Mouse (Mus musculus) adrenal gland (tissue): ENCODE data around the gene Lifr.

Source experiments
- intact Hi-C: fragments of 180-260 bp; cut with DNase I; formaldehyde crosslinking; loops from one replicate; pipeline ENCODE4 v1.15.1; 2025

Lifr gene

DNA sequence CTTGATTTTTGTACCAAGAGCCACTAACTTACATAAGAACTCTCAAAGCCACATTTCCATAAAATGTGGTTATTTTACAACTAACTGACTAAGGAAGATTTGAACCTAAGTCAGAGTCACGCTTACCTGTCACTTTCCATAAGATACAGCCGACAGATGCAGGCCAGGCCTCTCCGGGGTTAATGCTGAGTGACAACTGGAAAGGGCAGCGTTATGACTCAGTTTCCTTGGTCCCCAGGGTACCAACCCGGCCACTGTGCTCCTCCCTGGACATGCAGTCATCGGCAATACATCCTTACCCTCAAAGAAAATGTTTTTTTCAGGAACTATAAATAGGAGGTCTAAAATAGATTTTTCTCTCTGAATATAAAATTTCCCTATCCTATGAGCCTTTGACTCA, 109.9 kb downstream of the Lifr start:
- intact Hi-C loops, result no loop called here

DNA sequence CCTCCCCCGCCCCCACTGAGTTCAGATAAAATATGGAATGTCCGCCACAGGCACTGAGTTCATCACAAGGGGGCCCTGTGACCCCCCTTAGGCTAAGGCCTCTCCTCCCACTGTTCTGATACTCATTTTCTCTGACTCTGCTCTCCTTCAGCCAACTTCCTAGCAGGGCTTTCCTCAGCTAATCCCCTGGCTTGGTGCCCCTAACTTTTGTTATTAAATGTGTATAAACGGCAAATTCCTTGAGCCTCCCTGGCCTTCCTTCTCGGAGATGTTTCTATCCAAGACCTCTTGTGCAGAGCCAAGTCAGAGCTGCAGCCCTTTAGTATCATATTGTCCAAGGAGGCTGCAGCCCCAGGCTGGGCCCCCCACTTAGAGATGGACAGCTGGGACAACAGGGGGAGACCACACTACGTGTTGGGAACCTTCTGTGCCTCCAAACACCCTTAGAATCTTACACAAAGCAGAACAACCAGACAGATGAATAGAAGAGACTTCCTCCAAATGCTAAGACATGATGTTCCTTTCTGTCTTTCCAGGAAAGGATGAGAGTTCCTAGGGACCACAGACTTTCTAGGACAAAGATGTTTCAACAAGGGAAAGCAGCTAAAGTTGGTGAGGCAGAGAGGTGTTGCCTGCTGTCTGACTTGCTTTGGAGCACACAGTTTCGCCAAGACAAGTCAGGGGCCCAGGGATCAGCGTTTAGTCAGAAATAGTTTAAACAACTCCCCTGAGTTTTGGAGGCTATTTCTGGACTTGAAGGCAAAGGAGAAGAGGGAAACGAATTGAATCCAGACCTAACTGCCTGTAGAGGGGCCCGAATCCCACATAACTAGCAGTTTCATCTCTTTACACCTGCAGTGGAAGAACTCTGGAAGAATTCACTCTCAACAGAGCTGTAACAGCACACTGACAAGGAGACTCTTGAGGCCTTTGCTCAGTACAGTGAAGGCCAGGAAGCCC, 111.3 kb downstream of the Lifr start:
- intact Hi-C loops, result no loop called here

DNA sequence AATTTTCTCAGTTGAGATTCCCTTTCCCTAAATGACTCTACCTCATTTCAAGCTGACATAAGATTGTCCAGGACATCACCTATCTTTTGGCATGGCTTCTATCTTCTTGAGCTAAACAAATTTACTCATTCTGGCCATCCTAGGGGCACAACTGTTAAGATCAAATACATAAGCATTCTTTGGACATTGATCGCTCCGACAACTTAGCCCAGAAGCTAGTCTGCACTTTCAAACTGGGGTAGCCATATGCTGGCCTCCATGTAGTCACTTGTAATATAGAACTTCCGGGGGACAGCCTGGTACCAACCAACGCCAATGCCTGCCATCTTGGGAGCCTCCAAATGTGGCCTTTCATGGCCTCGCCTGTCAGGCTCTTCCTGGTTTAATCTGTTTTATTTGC, 112.6 kb downstream of the Lifr start:
- intact Hi-C loops, result no loop called here

DNA sequence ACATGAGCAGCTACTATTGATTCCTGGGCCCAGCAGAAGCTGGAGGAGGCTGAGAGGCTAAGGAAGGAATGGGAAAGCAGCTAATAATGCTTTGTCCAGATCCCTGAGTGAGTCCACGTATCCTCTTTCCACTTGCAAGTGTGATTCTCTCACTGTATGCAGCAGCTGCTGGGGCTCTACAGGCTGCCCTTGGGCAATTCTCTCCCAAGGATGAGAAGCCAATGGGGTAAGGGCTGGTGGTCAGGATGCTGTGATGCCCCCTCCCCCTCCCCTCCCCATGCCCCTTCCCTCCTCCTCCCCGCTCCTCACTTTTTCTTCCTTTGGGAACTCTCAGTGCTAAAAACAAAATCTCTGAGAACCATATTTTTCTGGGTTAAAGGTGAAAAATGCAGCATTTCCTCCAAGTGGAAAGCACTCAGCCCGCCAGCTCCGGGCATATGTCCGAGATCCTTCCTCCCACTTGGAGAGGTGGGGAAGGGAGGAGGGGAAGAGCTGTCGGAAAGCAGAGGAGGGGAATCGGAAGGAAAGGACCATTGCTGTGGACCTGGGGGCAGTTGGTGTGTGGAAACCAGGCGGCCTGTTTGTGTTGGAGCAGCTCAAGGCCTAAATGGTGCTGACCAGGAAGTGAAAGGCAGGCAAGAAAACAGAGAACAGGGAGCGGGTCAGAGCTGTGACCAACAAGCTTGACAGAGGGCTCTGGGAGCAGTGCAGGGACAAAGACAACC, 113.4 kb downstream of the Lifr start:
- intact Hi-C loops, result no loop called here

DNA sequence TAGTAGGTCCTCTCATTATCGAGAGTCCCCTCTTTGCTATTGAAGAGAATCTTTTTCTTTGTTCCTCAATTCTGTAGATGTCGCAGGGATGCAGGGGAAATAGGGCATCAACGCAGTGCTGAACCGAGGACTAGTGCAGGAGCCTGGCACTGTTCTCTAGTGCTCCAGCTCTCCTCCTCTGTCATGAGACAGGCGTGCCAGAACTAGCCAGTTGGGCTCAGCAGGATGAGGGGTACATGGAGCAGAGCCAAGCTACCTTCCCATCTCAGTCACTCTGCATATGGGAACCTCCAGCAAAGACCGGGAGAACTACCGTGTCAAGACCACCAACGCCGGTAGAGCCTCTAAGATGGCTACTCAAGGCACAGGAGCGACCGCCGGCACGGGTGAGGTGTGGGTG, 114.5 kb downstream of the Lifr start:
- intact Hi-C loops, result no loop called here

DNA sequence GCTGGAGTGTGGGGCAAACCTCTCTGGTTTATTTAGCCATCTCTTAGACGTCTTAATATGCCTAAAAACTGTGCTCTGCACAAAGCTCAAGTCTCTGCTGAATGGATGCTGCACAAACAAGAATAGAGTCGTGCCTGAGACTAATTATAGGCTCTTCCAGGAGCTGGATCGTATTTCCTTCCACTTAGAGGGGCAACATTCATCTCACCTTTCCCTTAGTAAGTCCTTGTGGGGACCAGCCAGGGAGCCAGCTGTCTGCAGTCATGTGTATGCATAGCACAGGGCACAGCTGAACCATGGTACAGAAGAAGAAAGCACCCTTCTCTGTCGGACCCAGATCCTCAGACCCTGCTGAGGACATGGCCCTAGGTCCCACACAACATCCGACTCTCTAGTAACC, 115.7 kb downstream of the Lifr start:
- intact Hi-C loops, result no loop called here

DNA sequence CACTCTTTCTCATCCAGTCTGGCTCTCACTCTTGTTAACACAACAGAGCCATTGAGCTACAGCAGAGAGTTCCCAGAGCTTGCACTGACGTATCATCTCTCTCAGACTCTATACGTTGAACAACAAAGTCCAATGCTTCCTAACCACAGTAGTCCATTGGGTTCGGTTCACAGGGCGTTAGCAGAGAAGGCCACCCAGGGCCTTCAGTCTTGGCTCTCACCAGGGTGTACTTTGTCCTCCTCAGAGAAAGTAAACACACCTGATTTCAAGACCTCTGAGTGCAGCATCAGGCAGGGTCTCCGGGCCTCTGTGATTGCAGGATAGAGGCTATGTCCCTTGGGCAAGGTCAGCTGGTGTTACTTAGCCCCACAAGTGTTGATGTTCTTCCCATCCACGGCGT, 116.9 kb downstream of the Lifr start:
- intact Hi-C loops, result no loop called here

DNA sequence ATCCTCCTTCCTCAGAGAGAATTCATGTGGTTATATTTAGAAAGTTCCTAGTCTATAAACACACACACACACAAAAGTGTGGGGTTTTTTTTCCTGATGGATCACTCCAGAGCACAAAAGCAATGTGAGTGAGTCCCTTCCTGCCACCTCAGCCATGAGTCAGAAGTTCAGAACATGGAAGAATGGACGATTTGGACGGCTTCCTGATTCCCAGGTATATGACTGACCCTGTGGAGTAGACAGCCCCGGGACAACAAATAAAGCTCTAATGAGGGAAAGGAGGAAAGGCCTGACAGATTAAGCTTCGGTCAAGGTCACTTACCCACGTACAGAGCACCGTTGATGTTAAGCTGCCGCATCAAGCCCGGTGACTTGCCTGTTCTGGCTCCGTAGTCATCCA, 117.8 kb downstream of the Lifr start:
- intact Hi-C loops, result no loop called here

DNA sequence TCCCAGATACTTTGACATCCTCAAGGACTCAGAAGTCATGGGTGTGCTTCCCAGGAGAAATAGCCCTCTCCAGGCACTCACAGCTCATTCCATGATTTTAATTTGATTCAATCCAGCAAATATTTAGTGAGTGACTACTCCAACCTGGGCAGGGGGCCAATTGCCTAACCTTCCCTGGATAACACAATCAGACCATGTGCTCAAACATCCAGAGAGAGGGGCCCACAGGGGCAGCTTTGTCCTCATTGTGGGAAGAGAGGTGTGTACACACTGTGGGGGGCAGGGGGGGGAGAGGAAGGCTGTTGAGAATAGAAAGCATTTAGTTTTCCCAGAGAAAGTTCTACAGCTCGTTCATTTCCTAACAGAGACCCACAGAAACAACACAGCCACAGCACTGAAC, 123.3 kb downstream of the Lifr start:
- intact Hi-C loops, result no loop called here

DNA sequence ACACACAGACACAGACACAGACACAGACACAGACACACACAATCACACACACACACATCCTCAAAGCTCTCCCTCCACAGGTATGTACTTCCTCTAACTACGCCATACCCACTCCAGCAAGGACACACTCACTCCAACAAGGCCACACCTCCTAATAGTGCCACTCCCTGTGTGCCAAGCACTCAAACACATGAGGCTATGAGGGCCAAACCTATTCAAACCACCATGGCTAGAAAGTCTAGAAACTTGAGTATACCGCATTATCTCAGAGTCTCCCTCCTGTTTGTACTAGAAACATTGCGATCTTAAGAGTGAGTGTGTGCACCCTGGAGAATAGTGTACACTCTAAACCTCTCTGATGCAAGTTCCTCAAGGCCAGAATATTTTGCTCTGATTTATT, 125.4 kb downstream of the Lifr start:
- intact Hi-C loops, result no loop called here

DNA sequence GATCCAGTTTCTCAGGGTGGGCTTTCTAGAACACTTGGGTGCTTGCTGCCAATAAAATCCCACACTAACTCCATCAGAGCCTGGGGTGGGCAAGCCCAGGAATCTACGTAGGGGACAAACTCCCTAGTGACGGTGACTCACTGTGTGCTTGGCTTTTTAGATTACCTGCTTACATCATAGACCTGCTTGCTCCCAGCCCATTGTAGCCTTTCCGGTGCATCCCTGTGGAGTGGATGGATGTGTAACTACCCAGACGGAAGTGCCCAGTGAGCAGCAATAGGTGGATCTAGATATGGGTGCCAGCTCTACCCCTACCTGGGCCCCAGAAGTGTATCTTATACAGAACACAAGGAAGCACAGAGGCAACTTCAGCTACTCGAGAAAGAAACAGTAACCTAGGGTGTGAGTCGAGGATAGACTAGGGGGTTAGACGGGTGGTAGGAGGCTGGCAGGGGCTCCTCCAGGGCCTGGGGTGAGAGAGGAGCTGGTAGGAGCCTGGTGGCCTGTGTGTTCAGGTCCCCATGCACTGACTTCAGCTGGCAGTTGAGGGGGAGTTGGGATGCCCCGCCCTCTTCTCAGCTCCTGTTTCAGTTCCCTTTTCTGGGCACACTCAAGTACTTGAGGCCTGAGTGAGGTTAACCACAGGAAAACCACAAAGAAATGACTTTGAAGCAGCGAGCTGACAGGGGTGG, 126.3 kb downstream of the Lifr start:
- intact Hi-C loops, result no loop called here

DNA sequence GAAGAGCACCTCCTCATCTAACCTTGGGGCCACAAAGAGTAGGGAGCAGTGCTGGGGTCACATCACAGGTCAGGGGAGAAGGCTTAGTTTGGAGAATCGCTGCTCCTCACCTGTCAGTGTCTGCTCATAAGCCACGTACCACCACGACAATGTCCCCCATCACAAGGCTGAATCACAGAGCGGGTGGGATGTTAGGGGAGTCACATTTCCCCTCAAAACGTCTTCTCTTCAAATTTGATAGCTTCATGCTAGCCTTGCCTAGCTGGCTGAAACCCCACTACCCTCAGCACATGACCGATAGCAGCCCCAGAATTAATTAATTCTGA, 126.8 kb downstream of the Lifr start:
- intact Hi-C loops, result no loop called here

DNA sequence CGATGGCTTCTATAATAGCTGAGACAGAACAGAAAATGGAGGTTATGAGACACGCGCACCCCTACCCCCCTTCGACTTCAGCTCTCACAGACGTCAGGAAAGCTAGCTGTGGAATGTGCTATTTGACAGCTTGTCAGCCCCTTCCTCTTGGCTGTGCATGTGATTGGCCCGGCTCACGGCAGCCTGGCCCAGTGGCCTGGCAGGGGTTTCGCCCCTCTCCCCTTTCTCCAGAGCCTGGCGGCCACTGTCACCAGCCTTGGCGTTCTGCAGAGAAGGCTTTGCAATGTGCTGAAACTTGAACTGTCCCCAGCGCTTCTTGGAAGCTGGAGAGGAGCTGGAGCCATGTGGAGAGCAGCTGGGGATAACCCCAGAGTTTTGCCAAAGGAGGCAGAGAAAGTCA, 132.4 kb downstream of the Lifr start:
- intact Hi-C loops, result no loop called here

DNA sequence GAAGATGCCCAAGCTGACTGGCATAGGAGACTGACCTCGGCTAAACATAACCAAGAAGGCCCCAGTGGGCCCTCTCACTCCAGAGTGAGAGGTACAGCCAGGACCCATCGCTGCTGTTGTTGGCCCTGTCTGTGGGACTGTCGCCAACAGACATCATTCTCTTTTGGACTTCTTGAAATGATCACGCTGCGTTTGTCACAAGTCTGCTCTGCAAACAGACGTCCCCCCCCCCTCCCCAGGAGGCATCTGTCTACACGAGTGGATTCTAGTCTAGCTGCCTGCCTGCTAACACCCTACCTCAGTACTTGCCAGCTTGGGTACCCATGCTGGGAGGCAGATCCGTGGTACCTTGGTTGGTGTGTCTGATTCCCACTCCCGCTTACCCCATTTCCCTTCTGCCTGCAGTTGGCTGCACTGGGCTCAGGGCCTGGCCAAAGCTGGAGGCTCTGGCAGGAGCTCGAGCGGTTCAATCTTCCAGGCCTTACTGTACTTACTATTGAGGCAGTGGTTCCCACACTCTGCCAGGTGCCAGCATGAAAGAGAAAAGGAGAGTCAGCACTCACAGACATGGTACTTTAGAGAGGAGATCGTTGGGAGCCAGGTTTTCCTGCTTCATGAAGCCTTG, 133.8 kb downstream of the Lifr start:
- intact Hi-C loops, result no loop called here

DNA sequence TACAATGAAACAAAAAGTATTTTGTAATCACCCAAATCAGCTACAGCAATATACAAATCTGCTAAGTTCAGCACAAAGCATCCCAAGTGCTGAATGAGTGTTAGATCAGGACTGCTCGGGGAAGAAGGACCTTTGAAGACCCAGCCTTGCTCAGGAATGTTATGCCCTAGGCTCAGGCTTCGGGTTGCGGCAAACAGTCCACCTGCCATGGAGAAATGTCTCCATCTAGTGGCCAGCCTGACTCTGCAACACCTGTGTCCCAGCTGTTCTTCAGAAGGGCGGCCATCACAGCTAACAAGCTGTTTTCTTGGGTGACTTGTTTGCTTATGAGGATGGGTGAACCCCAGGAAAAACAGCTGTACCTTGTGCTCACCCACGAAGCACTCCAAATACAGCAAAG, 135.8 kb downstream of the Lifr start:
- intact Hi-C loops, result loop anchor here (1.0 to 5.0 kb wide), 3 partner anchors 94 to 317 kb away; no protein-coding TSS in a partner anchor

DNA sequence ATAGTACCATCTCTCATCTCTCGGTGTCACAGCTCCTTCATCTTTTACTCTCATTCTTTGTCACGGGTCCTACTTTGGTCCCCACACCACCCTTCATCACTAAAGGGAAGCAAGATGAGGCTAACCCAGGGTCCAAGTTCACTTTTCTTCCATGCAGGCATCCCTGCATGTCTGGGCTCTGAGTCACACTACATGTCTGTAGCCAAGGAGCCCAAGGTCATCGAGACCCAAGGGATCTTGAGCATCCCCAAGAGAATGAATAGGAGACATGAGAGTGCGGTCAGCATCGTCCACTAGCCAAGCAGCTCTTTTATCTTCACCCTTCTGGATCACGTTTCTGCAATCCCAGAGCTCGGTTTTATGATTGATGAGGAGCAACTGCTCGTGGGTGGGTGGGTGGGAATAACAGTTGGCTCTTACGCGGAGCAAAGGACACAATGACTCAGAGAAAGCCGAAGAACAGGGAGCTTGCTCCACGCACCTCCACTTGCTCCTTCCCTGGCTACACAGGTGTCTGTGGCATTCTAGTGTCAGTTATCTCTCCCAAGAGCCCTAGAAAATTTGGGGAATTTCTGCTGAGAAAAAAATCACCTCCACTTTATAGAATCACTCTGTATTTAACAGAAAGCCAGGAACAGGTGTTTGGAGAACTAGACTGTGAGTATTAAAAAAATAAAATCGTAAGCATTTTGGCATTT, 143.1 kb downstream of the Lifr start:
- intact Hi-C loops, result no loop called here

DNA sequence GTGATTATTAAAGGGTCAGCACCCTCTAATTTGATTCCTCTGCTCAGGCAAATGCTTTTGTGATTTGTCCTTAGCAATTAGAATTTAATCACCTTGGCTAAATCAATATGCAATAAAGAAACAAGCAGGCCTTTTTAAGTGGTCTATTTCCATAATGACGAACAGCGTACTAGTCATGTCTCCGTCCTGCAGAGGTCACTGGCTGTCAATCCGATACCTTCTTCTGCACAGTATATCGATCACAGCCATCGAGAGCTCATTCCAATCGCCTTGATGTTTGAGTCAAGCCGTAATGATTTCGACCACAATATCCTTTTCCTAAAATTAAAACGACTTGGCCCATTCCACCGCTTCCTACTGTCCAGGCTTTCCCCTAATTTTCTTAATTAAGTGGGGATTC, 149.5 kb downstream of the Lifr start:
- intact Hi-C loops, result no loop called here

DNA sequence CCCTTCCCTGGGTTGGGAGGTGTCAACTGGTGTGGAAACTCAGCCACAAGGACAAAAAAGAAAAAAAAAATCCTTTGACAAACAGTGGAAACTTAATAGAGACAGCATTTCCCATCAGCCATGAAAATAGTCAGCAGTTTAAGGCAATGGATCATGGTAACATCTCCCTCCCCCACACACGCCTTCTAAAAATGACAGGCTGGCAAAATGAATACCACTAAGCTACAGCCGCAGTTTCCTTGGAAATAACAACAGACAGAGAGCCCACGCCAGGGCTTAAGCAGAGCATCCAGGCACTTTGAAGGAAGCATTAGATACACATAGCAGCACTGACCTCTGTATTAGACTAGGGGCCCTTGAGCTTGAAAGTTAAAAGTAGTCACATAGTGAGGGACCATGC, 150.5 kb downstream of the Lifr start:
- intact Hi-C loops, result no loop called here

DNA sequence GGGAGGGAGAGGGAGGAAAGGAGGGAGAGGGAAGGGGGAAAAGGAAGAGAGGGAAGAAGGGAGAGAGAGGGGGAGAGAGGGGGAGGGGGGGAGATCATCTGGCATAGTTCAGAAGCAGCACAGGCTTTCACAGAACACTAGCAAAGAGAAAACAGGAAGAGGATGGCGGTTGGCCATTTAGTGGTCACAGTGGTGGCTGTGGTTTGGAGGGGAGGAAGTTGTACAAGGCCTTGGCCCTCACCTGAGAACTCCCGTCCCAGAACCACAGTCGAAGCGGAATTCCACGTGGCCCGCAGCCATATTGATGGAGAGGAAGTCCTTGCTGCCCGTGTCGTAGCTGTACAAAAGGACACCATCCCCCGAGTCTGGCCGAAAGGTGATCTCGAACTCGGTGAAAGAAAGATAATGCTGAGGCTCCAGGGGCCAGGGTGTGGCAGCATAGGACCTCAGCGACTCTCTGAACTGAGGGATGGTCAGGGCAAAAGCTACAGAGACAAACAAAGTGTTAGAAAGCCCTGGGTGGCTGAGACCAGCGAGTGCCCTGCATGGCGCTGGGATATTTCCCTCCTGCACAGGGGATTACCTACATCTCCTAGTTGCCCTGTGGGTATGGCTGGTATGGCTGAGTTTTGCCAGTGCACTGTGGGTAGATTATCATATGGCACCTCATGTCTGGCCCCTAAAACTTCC, 151.9 kb downstream of the Lifr start:
- intact Hi-C loops, result no loop called here
